Mouse (Mus musculus) stomach, embryonic 15.5 days (tissue): Measurements from ENCODE around the gene Thap3. TPM values are rescaled to one million over a fixed set of nuclear protein-coding genes. Genes with fewer than 3 reads are reported as not detected.

ENCODE experiments used
- ATAC-seq: fragments of 200-750 bp; cut with Nextera tagmentation; 2 replicates; pipeline ENCODE4 v1.8.0; 2017; ENCODE audit warnings: low read depth, moderate number of reproducible peaks, moderate TSS enrichment; ENCODE audit not compliant: insufficient read depth, low FRiP score
- H3K27ac ChIP-seq: fragments of 300-500 bp; sonication (generic); 2 replicates; pipeline ENCODE4 v1.5.1; 2015; ENCODE audit warnings: mild to moderate bottlenecking, inconsistent platforms
- H3K27me3 ChIP-seq: fragments of 300-500 bp; sonication (generic); replicated peaks from 2 replicates; pipeline ENCODE4 v1.6.1; 2015; ENCODE audit warnings: inconsistent platforms
- H3K36me3 ChIP-seq: fragments of 300-500 bp; sonication (generic); 2 replicates; pipeline ENCODE4 v1.6.1; 2015; ENCODE audit warnings: inconsistent platforms
- H3K4me1 ChIP-seq: fragments of 300-500 bp; sonication (generic); 2 replicates; pipeline ENCODE4 v1.6.1; 2015; ENCODE audit warnings: inconsistent platforms
- H3K4me2 ChIP-seq: fragments of 300-500 bp; sonication (generic); 2 replicates; pipeline ENCODE4 v1.6.1; 2015; ENCODE audit warnings: mild to moderate bottlenecking, inconsistent platforms
- H3K4me3 ChIP-seq: fragments of 300-500 bp; sonication (generic); replicated peaks from 2 replicates; pipeline ENCODE4 v1.5.1; 2015; ENCODE audit warnings: inconsistent platforms
- H3K9ac ChIP-seq: fragments of 300-500 bp; sonication (generic); 2 replicates; pipeline ENCODE4 v1.6.1; 2015; ENCODE audit warnings: inconsistent platforms
- H3K9me3 ChIP-seq: fragments of 300-500 bp; sonication (generic); 2 replicates; pipeline ENCODE4 v1.6.1; 2016; ENCODE audit warnings: inconsistent platforms
- WGBS: fragments of 180-500 bp; shearing (Covaris S2); methylation state at CpG from one replicate; pipeline ENCODE4 v1.1.7; 2015; 5-methylcytosine and 5-hydroxymethylcytosine counted together
- polyA plus RNA-seq: library from polyadenylated mRNA; unstranded; fragments of >200 nt; fragmentation: Nextera tagmentation; extraction: Ambion mirVana; gene quantifications from 2 replicates; pipeline ENCODE4 v1.2.1, GENCODE M21; 2015

The Thap3 gene
- polyA plus RNA-seq, 1 experiment from 2014 or later, result 39.7 TPM

DNA sequence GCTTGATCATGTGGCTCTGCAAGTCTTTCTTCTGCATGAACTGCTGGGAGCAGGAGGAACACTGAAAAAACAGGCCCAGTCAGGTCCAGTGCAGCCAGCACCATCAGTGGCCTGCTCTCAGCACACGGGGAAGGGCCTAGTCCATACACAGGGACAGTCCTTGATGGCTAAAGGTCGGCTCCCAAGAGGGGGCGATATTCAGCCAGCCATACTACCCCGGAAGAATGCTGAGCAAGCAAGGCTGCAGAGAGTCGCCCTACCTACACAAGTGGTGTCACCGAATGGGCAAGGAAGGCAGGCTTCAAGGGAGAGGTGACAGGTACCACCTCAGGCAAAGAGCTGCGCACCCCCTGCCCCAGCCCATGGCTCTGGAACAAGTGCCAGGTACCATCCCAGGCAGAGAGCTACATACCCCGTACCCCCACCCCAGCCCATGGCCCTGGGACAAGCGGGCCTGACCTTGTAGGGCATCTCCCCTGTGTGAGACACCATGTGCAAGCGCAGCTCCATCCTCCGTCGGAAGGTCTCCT, 32.8 kb upstream of the Thap3 start:
- Histone ChIP-seq H3K4me3 (no peak overlapping the region), H3K9ac (no peak overlapping the region), H3K4me1 (peaks cover 22% of the 10 kb centered on the region), H3K9me3 (no peaks in the 10 kb centered on the region), H3K27me3 (no peaks in the 10 kb centered on the region), H3K27ac (no peak overlapping the region), H3K4me2 (no peak overlapping the region), H3K36me3 (peaks cover 56% of the 10 kb centered on the region)
- WGBS, result 74% methylated on average over 12 of the region's 12 CpGs
- no peak for ATAC-seq

GRCm38 (mm10) chr4:152020024-152020423, 31.2 kb upstream of the Thap3 start:
- no peak overlapping the region for H3K4me3 ChIP-seq
- peaks cover 65% of the 10 kb centered on the region for H3K36me3 ChIP-seq
- no peaks in the 10 kb centered on the region for H3K27me3 ChIP-seq
- no peaks in the 10 kb centered on the region for H3K9me3 ChIP-seq
- H3K4me2 ChIP-seq, result no peak overlapping the region
- no peak overlapping the region; the same call in 1 of the 2 replicates for H3K27ac ChIP-seq
- ATAC-seq, result no peak
- WGBS, result 89% methylated on average over 21 of the region's 21 CpGs
- H3K4me1 ChIP-seq, result 0 out of 2 replicates have a peak, but pooled peaks cover 7% of the 10 kb centered on the region
- no peak overlapping the region for H3K9ac ChIP-seq

- Histone ChIP-seq H3K36me3 (peaks cover 65% of the 10 kb centered on the region), H3K4me3 (no peak overlapping the region), H3K9ac (no peak overlapping the region; the same call in 1 of the 2 replicates), H3K4me2 (no peak overlapping the region), H3K9me3 (no peaks in the 10 kb centered on the region), H3K4me1 (0 out of 2 replicates have a peak, but pooled peaks cover 2% of the 10 kb centered on the region), H3K27me3 (no peaks in the 10 kb centered on the region), H3K27ac (no peak overlapping the region)
- WGBS, result 75% methylated on average over 6 of the region's 6 CpGs
- ATAC-seq, result no peak
These were observed 30.3 kb upstream of the Thap3 start for GRCm38 (mm10) chr4:152019073-152019472.

GRCm38 (mm10) chr4:152013036-152013813, 24.4 kb upstream of the Thap3 start:
- H3K27ac ChIP-seq, result no peak overlapping the region
- no peaks in the 10 kb centered on the region for H3K9me3 ChIP-seq
- no peak for ATAC-seq
- no peak overlapping the region for H3K4me3 ChIP-seq
- no peak overlapping the region for H3K9ac ChIP-seq
- peaks cover 27% of the 10 kb centered on the region for H3K4me1 ChIP-seq
- H3K27me3 ChIP-seq, result no peaks in the 10 kb centered on the region
- 83% methylated on average over 12 of the region's 12 CpGs for WGBS
- no peak overlapping the region for H3K4me2 ChIP-seq
- peaks cover 39% of the 10 kb centered on the region for H3K36me3 ChIP-seq

GRCm38 (mm10) chr4:152012109-152012508, 23.3 kb upstream of the Thap3 start:
- Histone ChIP-seq H3K9ac (no peak overlapping the region), H3K4me2 (peak overlapping the region; percentile 93)

DNA sequence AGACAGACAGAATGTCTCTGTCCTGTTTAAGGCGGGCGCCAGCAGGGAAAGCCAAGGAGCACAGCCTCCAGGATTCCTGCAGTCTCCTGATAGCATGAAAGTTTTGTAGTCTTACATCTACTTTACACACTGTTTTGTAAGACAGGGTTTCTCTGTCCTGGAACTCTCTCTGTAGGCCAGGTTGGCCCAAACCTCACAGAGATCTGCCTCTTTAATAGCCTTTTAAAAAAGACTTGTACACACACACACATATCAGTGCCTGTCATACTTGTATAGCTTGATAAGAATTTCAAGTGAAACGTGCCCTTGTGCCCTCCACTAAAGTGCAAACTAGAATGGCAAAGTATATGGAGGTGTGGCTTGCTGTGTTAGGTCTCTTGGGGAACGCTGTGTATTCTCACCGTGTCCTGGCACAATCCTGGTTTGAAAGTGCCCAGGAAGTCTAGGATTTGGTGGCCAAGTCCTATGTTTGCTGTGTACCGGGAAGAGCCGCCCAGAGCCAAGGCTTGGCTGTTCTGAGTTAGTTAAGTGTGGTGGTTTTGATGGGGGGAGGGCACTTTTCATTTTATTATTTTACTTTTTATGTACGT, 22.5 kb upstream of the Thap3 start:
- 63% methylated on average over 8 of the region's 8 CpGs for WGBS
- Histone ChIP-seq H3K4me1 (peaks cover 41% of the 10 kb centered on the region), H3K9ac (0 out of 2 replicates have a peak overlapping the region, but pooled peaks have one; percentile 62), H3K27me3 (no peaks in the 10 kb centered on the region), H3K9me3 (no peaks in the 10 kb centered on the region), H3K4me3 (peak overlapping the region; percentile 87), H3K36me3 (peaks cover 36% of the 10 kb centered on the region), H3K27ac (peak overlapping the region; percentile 94), H3K4me2 (peak overlapping the region; percentile 93)
- ATAC-seq, result 0 out of 2 replicates have a peak, but pooled peaks have one; percentile 5

More at GRCm38 (mm10) chr4:152012109-152012508, 23.3 kb upstream of the Thap3 start:
- Histone ChIP-seq H3K36me3 (peaks cover 36% of the 10 kb centered on the region), H3K4me3 (0 out of 2 replicates have a peak overlapping the region, but pooled peaks have one; percentile 87), H3K27ac (no peak overlapping the region), H3K27me3 (no peaks in the 10 kb centered on the region), H3K4me1 (peaks cover 38% of the 10 kb centered on the region), H3K9me3 (no peaks in the 10 kb centered on the region)
- 88% methylated on average over 16 of the region's 16 CpGs for WGBS
- ATAC-seq, result no peak

DNA sequence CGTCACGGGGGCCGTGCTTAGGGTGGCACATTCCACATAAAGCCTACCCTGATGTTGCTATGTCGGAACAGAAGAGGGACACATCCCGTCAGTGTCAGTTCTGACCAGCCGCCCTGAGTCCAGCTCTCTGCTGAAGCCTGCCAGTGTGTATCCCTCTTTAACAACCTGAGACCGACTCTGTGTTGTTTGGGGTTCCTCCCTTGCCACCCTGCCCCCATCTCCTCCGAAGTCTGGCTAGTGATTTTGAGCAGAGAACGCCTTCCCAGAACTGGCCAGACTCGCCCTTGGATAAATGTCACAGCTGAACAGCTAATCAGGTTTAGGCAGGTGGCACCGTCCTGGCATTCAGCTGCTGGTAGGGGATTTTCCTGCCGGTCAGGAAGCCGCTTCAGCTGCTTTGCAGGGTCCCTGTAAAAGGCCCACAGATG, 21.9 kb upstream of the Thap3 start:
- peak overlapping the region; percentile 93 for H3K4me2 ChIP-seq
- no peaks in the 10 kb centered on the region for H3K27me3 ChIP-seq
- H3K36me3 ChIP-seq, result peaks cover 34% of the 10 kb centered on the region
- ATAC-seq, result no peak
- H3K4me1 ChIP-seq, result peaks cover 41% of the 10 kb centered on the region
- H3K27ac ChIP-seq, result peak overlapping the region; percentile 94
- 19% methylated on average over 13 of the region's 13 CpGs for WGBS
- 0 out of 2 replicates have a peak overlapping the region, but pooled peaks have one; percentile 62 for H3K9ac ChIP-seq
- no peaks in the 10 kb centered on the region for H3K9me3 ChIP-seq
- H3K4me3 ChIP-seq, result peak overlapping the region; percentile 87

GRCm38 (mm10) chr4:152010091-152010706, 21.4 kb upstream of the Thap3 start:
- Histone ChIP-seq H3K4me3 (peak overlapping the region; percentile 87), H3K9ac (peak overlapping the region; percentile 62), H3K9me3 (no peaks in the 10 kb centered on the region), H3K27me3 (no peaks in the 10 kb centered on the region), H3K36me3 (peaks cover 29% of the 10 kb centered on the region), H3K27ac (peak overlapping the region; percentile 94), H3K4me2 (peak overlapping the region; percentile 93), H3K4me1 (peaks cover 41% of the 10 kb centered on the region)
- whole genome bisulfite sequencing, result 3% methylated on average over 10 of the region's 10 CpGs
- ATAC-seq, result peak; percentile 28

- WGBS, result under 1% methylated on average over 115 of the region's 115 CpGs
- Histone ChIP-seq H3K4me2 (peak overlapping the region; percentile 93), H3K27ac (peak overlapping the region; percentile 94), H3K36me3 (peaks cover 21% of the 10 kb centered on the region), H3K9me3 (no peaks in the 10 kb centered on the region), H3K9ac (peak overlapping the region; percentile 62), H3K4me3 (peak overlapping the region; percentile 87), H3K4me1 (peaks cover 41% of the 10 kb centered on the region), H3K27me3 (no peaks in the 10 kb centered on the region)
- peak; percentile 51 for ATAC-seq
These were observed 20.6 kb upstream of the Thap3 start for GRCm38 (mm10) chr4:152009076-152010051.

GRCm38 (mm10) chr4:152008622-152009075, 19.9 kb upstream of the Thap3 start, which contains the start of gene Klhl21:
Klhl21 (plus strand) TSS chr4:152008803.
- H3K36me3 ChIP-seq, result peaks cover 15% of the 10 kb centered on the region
- H3K4me3 ChIP-seq, result peak within 1 kb of the TSS; percentile 87
- H3K9me3 ChIP-seq, result no peaks in the 10 kb centered on the region
- H3K27me3 ChIP-seq, result no peaks in the 10 kb centered on the region
- H3K4me1 ChIP-seq, result peaks cover 41% of the 10 kb centered on the region
- H3K4me2 ChIP-seq, result peak within 1 kb of the TSS; percentile 93
- peak within 1 kb of the TSS; percentile 62 for H3K9ac ChIP-seq
- ATAC-seq, result peak; percentile 87
- H3K27ac ChIP-seq, result peak within 1 kb of the TSS; percentile 94
- under 1% methylated on average over 45 of the region's 45 CpGs for WGBS
